Mouse (Mus musculus): Measurements from ENCODE around the gene Rheb.
"Not testable (repeated sequence)": the region's sequence is repeated elsewhere in the genome, so short reads cannot be mapped to it uniquely, and the experiment has no call there.

Rheb gene

DNA sequence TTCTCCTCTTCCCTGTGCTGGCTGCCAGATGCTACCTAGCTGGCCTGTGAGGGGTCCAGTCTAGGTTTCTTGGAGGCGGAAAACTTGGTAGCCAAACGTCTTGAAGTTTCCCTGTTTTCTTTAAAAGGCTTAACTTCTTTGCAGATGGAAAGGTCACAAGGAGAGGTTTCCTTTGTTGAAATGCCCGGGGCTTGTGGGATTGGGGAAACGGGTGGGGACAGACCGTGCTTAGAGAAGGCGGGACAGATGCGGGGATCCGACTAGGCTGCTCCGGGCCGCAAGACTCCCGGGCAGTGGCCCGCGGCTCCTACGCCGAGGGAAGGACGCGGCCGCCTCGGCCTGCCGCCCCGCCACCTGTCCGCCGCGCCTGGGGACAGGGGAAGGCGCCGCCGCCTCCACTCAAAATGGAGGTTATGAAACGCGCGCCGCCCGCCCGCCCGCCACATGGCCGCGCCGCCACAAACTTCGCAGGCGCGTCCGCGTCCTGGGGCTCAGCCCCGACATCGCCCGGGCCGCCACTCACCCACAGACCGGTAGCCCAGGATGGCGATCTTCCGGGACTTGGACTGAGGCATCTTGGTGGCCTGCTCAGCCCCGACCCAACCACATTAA lies 656 bp downstream of the Rheb start:
- peak in 1 of 2 experiments; percentile 20 for DNase-seq (ENCODE audit: low spot score in 2 of 2)

- DNase-seq (ENCODE audit: low spot score in 2 of 2): no peak
These were observed 1.4 kb downstream of the Rheb start for GRCm38 (mm10) chr5:24840975-24841431.

GRCm38 (mm10) chr5:24834491-24834890 lies 7.9 kb downstream of the Rheb start:
- no peak for DNase-seq (ENCODE audit: low spot score in 2 of 2)

DNA sequence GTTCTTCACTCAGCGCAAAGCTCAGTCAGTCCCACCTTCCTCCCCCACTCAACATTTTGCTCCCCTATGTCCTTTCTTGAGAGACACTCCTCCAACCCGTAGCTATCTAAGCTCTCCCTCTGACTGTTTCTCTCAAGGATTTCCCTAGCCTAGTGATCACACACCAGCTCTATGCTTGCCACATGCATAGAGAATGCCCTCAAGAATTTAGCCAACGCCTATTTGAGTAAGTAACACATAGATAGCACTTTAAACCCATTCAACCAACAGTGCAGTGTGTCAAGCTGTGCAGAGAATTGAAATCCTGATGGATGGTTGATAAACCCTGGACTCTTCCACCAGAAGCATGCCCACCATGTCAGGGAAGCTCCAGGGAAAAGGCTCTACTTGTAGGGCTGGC lies 10.5 kb downstream of the Rheb start:
- no peak for DNase-seq (ENCODE audit: low spot score in 2 of 2)

DNA sequence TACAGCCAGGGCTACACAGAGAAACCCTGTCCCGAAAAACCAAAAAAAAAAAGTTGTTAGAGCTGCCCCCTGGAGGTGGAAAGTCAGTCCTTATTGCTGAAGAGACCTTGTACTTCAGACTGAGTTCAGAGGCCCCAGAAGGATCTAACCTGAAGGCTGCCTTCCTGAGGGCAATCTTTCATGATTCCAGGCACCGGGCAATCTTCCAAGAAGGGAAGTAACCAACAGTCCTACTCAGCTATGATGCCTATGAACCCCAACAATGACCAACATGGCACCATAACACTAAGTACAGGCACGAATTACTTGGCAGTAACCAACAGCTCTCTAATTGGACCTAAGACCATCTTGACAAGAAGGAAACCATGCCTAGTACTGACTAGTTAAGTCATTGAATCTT lies 14.0 kb downstream of the Rheb start:
- no peak for DNase-seq (ENCODE audit: low spot score in 2 of 2)

GRCm38 (mm10) chr5:24827173-24827572 lies 15.3 kb downstream of the Rheb start:
- DNase-seq (ENCODE audit: low spot score in 2 of 2): no peak

GRCm38 (mm10) chr5:24826056-24826770 lies 16.2 kb downstream of the Rheb start:
- no peak for DNase-seq (ENCODE audit: low spot score in 2 of 2)

GRCm38 (mm10) chr5:24825365-24826055 lies 16.9 kb downstream of the Rheb start:
- no peak for DNase-seq (ENCODE audit: low spot score in 2 of 2)

GRCm38 (mm10) chr5:24823864-24824405 lies 18.5 kb downstream of the Rheb start:
- no peak for DNase-seq (ENCODE audit: low spot score in 2 of 2)

- DNase-seq (ENCODE audit: low spot score in 2 of 2): no peak
These were observed 19.6 kb downstream of the Rheb start for GRCm38 (mm10) chr5:24822781-24823180.

- not testable (repeated sequence) for DNase-seq (ENCODE audit: low spot score in 2 of 2)
These were observed 20.2 kb downstream of the Rheb start for GRCm38 (mm10) chr5:24822231-24822630.

DNA sequence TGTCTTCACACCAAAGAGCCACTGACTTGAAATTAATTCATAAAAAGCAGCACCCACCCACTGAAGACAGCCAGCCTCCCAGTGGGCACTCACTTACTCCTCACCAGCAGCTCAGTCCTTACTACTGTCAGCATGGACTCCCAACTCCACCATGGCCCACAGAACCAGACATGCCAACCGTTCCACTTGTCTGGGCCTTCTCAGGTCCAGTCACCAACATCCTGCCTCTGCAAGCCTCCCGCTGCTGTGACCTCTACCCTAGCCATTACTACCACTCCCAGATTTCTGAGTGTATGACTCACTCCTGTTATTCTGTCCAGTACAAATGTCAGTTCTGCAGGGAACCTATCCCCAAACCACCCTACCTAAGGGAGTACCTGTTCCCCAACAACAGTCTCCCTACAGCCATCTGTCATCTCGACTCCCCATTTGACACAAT lies 21.0 kb downstream of the Rheb start:
- DNase-seq (ENCODE audit: low spot score in 2 of 2): peak in 1 of 2 experiments; percentile 71

DNA sequence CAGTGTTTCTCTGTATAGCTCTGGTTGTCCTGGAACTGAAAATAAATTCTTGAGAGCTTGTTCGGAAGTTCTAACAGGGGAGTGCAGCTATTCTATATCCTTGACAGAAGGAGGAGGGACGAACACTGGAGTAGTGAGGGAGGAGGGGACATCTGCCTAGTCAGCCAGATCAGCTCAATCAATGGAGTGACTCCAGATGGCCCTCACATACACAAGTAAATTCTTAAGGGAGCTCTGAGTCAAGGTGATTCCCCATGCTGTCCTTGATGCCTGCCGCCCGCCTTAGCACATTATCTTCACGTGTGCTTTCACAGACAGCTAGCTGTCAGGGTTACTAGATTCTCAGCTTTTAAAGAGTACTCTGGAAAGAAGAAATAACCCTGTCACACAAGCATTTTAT lies 21.8 kb downstream of the Rheb start:
- no peak for DNase-seq (ENCODE audit: low spot score in 2 of 2)

DNA sequence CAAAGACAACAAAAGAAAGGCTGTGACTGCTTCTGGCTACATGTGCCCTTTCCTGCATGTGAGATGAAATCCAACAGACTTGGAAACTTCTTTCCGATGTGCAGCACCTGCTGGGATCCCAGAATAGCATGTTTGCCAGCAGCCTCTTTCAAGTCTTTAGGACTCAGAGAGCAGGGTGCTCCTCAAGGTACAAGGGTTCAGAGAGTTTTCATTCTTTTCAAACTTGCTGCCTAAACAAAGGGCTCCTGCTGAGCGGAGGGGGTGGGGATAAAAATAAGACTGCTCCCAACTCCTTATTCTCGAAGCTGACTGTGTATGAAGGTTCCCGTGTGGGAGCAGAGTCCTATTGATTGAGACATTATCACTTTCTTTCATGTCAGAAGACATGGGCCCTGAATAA lies 25.2 kb downstream of the Rheb start:
- no peak for DNase-seq (ENCODE audit: low spot score in 2 of 2)

DNA sequence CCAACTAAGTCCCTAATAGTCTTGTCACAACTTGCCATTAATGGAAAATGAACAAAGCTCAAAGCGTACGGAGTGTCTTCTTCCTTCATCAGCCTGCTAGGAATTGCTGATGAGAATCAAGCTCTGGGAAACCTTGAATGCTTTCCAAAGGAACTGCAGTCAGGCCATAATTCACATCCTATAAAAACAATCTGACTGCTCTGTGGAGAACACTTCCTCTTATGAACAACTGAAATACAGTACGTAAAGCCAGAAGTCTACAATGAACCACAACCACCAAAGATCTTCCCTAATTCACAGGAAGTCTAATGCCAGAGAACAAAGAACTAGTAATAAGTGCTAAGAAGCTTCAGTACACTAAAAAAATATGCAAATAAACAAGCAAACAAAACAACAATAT lies 28.5 kb downstream of the Rheb start:
- DNase-seq (ENCODE audit: low spot score in 2 of 2): no peak

DNA sequence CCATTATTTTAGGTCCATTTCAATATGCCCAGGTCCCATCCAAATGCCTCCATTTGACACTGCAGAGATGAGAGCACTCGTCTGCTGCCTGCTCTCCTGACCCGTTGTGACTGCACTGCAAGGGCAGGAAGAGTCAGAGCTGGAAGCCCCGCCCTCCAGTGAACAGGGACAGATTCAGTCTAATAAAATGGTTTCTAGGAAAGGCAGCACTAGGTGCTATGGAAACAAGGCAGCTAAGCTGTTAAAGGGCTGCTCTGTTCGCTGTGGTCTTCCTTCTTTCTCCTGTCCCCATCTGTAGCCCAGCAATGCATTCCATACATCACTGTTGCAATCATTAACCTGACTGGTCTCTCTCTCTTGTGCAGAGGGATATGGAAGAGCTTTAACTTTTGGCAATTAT lies 29.4 kb downstream of the Rheb start:
- no peak for DNase-seq (ENCODE audit: low spot score in 2 of 2)

DNA sequence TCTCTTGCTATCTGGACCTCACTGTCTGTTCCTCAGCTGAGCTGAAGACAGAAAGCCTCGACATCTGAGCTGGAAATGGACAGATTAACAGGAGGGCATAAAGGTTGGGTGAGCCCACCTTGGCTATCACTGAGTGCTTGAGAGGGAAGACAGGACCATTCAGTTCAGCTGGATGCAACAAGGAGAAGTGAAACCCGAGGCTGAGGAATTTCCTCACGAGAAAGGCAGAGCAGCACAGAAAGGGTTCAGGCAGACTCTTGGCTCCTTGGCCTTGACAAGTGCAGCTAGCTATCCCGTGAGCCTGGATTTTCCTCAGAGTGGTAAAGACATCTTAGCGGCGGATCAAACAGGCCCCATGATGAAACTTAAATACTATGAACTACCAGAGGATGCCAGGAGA lies 37.2 kb downstream of the Rheb start:
- no peak for DNase-seq (ENCODE audit: low spot score in 2 of 2)

DNA sequence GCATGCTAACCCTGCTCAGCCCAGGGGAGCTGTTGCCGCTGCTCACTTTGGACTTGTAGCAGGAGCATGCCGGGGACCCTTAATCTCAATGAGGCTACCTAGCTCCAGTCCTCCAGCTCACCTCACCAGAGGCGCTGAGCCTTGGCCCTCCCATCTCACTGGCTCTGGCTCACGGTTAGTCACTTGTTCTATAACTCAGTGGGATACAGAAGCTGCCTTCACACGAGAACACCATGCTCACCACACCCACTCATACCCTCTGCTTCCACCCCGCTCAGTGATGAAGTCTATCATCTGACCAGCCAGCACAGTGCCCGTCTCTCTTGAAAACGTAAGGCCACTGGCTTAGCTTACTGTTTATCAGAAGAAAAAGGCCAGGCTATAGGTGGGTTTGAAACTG lies 37.8 kb downstream of the Rheb start:
- DNase-seq (ENCODE audit: low spot score in 2 of 2): no peak

- peak in 1 of 2 experiments; percentile 27 for DNase-seq (ENCODE audit: low spot score in 2 of 2)
These were observed 40.4 kb downstream of the Rheb start for GRCm38 (mm10) chr5:24801841-24802624.

- no peak for DNase-seq (ENCODE audit: low spot score in 2 of 2)
These were observed 42.0 kb downstream of the Rheb start for GRCm38 (mm10) chr5:24800416-24800815.

GRCm38 (mm10) chr5:24798639-24799038 lies 43.8 kb downstream of the Rheb start:
- DNase-seq (ENCODE audit: low spot score in 2 of 2): no peak

- DNase-seq (ENCODE audit: low spot score in 2 of 2): no peak
These were observed 44.6 kb downstream of the Rheb start for GRCm38 (mm10) chr5:24797858-24798257.
